Mouse (Mus musculus): Measurements from ENCODE around the gene Nfatc3. TPM values are rescaled to one million over a fixed set of nuclear protein-coding genes. Genes with fewer than 3 reads are reported as not detected.
A peak's percentile ranks its signal among the peaks of the same experiment; 100 is the strongest.
"Not testable (repeated sequence)": the region's sequence is repeated elsewhere in the genome, so short reads cannot be mapped to it uniquely, and the experiment has no call there.

The Nfatc3 gene
- 10 to 100 TPM; 17.4 to 20.5 TPM for total RNA-seq (2021)
- long read RNA-seq, experiment 1, partial matches to known transcripts = 0 of 10 reads
- long read RNA-seq, experiment 1, other reads (novel, unspliced or antisense) = 10 of 10 reads
- long read RNA-seq, experiment 2, full-length matches to known transcripts = 1 of 4 reads
- long read RNA-seq, experiment 2, partial matches to known transcripts = 1 of 4 reads
- long read RNA-seq, experiment 2, other reads (novel, unspliced or antisense) = 2 of 4 reads

DNA sequence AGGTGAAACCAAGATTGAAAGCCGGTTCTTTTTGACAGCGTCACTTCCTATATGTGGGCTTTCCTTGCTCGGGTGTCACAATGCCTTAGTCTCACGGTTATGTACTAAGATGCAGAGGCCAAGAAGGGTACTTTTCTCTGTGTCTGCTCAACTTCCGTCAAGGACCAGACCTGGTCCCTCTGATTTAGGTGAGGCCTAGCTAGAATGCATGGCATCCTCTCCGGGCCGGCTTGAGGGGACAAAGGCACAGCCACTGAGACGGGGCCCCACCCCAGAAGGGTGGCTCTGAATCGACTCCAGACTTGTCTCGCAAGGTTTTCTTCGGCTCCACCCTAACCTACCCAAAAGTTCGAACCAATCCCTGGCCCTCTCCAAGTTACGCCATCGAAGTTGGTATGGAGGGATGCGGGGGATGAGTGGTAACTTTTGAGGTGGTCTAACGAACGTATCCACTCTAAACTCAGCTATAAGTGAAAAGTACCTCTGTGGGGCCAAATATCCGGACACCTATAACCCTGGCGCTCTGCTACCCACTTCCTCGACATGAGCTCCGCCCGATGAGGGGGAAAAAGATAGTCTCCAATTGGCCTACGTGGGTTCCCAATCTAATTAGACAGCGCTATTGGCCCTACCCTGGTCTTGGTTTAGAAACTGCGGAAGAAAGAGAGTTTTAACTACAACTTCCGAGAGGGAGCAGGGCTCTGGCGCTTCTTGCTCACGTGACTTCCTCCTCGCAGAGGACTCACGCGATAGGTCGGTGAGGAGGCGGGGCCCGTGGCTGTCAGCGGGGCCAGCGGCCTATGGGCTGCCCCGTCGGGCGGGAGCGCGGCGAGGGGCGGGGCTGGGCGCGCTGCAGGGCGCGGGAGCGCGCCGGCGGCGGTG is at the start of gene Nfatc3:
TSS of gene Nfatc3 (plus strand) at position 110 of the 882 bp plus-strand sequence.
- peak; percentile 94 to 99 for DNase-seq

DNA sequence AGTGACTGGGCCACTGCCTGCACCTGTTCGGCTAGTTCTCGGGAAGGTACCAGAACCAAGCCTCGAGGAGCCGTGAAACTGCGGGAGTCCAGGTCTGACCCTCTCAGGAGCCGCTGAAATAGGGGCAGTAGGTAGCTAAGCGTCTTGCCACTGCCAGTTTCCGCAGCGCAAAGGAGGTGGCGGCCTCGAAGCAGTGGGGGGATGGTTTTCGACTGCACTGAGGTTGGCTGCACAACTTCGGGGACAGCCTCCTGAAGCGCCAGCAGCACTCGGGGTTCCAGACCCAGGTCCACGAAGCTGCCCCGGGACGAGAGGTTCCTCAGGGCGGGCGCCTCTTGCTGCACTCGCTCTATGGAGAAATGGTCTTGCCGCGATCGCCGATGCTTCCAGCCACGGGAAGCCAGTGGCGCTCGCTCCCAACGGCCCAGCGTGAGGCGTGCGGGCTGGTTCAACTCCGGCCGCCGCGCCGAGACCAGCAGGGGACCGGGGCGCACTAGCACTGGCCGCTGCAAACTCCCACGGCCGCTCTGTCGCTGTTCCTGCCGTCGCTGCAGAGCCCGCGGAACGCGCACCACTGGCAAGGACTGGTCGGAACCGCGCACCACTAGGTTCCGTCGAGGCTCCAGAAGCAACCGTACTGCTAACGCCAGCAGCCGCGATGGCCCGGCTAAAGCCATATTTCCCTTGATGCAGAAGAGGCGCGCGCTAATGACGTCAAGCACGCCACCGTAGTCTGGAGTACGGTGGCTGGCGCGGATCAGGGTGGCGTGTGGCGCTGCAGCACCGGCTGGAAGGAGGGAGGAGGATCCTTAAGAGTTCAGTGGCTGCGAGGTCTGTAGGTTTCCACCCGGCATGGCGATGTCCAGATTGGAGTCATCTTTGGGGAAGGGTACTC is 47.6 kb upstream of the Nfatc3 start:
- DNase-seq = peak; percentile 92 to 95

DNA sequence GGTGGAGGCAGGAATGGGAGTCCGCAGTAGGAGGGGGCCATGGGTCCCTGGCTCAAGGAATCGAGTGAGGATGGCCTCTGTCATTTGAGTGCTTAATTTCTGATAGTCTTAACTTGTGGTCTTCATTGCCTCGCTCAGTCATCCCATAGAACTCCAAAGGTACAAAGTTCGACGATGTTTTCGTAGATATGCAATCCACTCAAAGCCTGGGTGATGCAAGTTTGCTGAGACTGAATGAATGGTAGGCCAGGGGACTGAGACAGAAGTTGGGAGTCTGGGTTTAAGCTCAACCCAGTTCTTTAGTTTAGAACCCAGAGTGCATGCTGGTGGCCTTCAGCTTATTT is 47.0 kb upstream of the Nfatc3 start, which contains the start of gene Ddx28:
TSS of gene Ddx28 (minus strand) at position 240 of the 344 bp plus-strand sequence.
- no peak for DNase-seq

DNA sequence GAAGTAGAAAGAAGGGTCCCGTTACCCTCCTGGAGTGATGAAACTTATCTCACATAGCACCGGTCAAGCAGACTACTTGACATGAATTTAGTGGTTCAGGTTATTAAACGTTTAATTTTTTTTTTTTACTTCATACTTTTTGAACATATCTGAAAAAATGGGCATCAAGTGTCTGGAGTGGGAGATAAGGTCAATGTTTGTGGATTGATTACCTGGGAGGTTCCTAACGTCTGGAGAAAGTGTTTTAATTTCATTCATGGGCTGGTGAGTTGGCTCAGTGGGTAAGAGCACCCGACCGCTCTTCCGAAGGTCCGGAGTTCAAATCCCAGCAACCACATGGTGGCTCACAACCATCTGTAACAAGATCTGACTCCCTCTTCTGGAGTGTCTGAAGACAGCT is 46.4 kb upstream of the Nfatc3 start:
- DNase-seq = not testable (repeated sequence)

DNA sequence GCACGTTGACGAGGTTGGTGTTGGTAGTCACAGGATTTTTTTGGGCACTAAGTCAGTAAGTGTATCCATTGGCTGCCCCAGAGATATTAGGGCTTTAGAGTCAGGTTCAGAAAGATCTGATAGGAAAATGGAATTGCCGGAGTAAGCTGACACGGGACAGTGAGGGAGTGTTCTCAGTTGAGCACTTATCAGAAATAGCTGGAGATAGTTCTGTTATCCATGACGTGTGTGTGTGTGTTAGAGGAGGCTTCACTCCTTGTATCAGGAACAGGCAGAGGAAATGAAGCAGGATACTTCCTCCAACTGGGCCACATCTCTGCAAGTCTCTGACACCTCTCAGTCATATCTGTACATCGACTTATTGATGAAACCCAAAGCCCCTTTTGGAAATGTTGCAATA is 42.4 kb upstream of the Nfatc3 start:
- no peak for DNase-seq

DNA sequence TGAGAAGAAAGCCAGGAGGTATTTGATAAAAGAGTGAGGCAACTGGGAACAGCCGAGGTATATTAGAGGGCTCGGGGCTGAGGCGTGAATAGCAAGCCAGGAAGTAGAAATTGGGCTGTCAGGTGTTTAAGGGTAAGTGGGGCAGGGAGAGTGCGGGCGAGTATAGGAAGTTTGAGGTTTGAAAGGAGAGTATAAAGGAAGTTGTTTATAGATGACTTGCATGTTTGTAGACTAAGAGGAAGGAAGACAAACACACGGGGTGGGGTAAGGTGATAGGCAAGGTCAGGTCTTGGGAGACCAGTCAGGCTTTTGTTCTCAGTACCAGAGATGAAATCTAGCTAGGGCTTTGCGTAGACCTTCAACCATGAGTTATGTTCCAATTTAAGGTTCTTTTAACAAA is 41.5 kb upstream of the Nfatc3 start:
- no peak for DNase-seq

DNA sequence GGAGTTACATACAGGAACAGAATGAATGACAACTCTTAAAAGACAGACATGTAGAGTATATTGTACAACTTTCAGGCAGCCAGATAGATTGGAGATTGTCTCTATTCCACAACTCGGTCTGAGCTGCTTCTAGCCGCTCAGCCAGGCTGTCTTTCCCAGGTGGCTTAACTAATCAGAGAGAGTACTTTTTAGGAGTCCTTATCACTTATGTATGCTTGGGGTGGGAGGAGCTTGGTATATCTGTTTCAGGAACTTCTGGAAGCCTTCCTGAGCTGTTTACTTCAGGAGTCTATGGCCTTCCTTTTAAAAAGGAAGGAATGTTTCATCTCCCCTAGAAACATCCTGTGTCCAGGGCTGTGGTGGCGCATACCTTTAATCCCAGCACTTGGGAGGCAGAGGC is 40.6 kb upstream of the Nfatc3 start:
- no peak for DNase-seq

DNA sequence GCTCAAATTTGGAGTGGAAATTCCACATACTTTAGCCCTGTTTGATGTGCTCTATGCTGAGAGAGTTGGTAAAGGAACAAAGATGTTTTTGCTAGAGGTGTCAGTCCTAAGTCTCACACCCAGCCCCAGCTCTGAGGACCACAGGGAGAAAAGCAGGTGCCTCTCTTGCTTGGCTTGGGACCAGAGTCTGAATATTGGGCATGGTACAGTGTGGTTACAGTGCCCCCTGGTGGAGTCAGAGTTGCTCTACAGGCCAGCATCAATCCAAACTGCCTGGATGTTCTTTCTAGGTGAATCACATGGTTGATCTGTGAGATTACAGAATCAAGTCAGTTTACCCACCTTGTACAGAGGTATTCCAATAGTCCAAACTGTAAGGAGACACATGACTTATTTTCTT is 36.2 kb upstream of the Nfatc3 start:
- peak; percentile 71 to 91 for DNase-seq

DNA sequence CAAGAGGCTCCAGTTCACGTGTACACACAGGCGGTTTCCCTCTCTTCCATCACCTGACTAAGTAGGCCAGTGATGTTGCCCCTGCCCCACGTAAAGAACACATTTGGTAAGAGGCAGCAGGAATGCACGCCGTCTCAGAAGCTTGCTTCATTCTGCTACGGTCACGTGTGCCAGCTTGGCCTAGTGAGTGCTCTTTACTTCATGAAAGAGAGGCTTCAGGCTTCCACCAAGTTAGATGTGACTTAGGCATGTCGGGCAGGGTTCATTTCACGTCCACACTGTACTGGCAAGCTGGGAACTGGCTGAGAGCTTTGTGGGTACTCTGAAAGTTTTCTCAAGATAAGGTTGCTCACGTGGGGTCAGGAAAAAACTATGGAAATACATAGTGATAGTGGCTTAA is 19.9 kb upstream of the Nfatc3 start:
- DNase-seq = no peak

DNA sequence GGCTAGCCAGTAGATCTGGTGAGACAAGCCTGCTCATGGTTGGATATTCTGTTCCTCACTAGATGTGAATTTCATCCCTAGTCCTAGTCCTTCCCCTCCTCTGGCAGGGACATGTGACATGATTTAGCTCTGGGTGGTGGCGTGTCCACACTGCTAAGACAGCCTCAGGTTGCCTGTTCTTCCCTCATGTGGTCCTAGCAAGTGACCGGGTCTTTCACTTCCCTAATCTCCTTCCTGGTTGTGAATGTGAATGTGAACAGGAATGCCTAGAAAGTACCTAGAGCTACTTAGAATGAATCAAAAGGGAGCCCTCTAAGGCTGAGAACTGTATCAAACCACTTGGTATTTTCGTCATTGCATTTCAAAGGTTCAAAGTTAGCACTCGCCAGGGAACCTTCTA is 19.0 kb upstream of the Nfatc3 start:
- DNase-seq = no peak

DNA sequence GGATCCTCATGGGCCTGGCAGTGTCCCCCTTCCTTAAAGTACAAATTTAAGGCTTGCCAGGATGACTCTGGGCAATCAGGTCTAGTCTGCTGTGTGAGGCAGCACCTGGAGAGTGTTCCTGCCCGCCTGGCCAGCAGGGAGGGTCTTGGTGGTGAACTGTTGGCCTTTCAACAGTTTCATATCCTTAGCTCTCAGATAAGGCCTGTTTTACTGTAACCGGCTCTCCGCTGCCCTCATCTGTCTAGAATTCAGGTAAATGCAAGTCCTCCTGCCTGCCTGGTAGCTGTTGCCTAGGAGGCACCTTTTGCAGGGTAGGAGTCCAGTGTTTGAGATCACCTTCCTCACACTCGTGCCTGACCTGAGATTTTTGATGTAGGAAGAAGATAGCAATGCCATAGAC is 18.4 kb upstream of the Nfatc3 start:
- no peak for DNase-seq

DNA sequence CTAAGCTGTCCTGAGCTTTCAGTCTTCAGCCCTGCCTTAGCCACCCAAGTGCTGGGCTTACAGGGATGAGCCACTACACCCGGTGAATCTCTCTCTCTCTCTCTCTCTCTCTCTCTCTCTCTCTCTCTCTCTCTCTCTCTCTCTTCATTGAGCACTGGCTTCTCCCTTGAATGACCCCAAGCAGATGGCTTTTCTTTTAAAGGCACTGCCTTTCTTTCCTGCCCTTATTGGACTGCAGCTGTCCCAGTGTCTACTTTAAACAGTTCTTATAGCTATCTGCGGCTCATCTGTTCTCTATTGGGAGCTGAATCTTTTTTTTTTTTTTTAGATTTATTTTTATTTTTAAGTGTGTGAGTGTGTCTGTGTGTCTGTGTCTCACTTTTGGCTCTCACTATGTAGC is 15.6 kb upstream of the Nfatc3 start:
- no peak for DNase-seq

DNA sequence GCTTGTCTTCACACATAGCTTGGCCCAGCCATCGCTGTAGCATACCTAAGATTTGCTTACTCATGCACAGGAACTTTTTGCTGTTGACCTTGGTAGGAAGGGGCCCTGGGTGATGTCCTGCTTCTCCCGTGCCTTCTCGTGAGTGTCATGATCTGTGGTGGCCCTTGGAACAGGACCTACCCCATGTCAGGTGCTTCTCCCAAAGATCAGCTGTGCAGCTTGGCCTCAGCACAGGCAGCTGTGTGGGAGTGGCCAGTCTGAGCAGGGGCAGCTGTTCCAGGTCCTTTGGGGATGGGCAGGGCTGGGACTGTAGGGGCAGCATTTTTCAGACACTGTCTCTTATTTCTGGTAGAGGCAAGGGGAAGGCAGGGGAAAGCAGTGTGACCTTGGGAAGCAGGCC is 14.5 kb upstream of the Nfatc3 start:
- DNase-seq = peak; percentile 65 to 72

DNA sequence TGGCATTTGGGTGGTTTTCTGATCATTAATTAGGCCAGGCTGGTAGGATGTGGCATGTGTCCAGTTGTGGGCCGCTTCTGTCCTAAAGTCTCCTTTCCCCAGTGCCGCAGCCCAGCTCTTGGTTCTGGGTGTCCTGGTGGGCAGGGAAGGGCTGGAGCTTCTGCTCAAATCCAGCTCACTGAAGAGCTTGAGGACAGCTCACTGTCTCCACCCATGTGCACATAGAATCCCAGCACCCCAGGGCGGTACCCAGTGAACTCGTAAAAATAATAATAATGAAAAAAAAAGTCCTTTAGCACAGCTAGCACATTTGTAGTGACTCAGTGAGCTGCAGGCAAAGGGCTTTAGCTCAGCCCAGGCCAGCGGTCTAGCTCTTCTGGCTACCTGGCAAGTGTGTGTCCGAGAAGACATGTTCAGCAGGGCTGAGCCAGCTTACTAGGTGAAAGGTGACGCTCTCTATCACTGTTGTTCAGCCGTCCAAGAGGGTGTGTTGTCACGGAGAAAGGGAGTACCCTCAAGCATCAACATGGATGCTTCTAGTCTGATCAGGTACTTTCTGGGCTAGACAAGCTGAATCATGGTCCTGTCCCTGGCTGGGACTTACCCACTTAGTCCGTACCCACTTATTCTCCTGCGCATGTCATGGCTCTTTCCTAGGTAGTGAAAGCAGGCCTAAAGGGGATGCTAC is 11.6 kb upstream of the Nfatc3 start:
- DNase-seq = peak; percentile 39 to 45

DNA sequence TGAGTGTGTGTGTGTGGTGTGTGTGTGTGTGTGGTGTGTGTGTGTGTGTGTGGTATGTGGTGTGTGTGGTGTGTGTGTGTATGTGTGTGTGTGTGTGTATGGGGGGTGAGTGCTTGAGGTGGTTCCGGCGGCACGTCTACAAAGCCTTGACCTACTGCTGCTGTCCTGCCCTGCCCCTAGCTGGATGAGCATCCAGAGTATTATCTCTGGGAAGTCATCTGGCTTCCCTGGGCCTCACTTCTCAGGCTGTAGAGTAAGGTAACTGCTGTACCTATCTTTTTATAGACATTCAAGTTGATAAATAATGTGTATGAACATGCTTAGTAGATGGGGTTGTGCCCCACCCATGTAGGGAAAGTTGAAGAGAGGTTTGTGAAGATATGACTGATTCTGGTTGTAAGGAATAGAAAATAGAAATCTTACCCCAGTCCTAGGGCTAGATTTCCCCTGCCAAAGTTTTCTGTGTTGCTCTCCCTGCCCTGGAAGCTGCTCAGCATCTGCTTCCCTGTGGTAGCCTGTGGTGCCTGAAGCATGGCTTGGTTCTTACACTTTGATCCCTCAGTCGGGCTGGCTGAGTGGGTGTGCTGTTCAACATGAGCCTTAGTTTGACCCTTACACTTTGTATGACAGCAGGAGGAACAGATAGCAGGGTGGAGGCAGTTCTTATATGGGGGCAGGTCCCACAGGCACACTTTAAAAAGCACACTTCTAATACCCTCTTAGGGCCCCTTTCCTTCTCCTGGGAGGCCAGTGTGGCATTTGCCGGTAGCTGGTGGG is 10.6 kb upstream of the Nfatc3 start:
- DNase-seq = no peak

DNA sequence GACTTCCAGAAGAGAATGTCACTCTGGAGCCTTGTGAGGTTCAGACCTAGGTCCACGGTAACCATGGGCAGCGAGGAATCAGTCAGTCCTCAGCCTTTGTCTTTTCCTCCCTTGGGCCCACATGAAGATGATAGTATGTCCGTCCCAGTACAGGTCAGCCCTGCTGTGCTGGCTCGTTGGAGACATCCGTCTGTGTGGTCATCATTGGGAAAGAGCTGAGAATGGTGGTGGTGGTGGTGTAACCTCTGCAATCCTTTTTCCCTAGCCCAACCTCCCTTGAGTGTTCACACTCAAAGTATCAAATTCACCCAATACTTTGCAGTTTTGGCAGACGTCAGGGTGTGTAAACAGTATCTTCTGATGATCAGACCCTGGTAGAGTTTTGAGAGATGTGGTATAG is 8.8 kb upstream of the Nfatc3 start:
- no peak for DNase-seq

DNA sequence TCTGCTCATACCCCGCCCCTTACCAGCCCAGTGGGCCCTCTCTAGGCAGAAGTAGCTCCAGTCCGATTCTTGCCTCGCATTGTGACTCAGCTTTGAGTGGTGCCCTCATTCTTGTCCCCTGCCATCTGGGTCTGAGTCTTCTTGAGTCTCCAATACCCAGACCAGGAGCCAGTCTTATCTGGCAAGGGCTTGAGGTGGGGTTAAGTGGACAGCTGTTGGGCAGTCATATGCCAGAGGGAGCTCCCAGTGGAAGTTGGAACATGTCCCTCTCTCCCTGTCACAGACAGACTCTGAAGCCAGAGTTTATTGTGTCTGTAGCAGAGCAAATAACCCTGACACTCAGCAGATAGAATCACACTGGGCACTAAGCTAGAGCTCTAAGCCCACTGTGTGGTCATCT is 7.6 kb upstream of the Nfatc3 start:
- no peak for DNase-seq

DNA sequence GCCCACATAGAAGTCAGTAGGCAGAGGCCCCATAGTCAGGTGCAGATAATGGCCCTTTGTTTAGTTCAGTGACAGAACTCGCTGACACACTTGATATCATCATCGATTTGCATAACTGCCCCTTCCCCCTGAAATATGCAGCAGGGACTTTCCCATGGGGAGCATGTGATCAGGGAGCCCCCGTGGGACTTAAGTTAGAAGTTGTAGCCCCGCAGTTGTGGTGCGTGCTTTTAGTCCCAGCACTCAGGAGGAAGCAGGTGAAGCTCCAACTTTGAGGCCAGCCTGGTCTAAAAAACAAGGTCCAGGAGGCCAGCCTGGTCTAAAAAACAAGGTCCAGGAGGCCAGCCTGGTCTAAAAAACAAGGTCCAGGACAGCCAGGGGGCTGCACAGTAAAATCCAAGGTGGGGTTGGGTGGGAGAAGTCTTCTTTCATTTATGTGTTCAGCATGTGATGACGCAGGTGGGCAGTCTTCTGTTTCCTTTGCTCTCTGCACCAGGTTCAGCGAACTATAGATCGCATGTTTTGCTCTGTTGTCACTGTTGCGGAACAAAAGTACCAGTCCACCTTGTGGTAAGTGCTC is 6.0 kb upstream of the Nfatc3 start:
- DNase-seq = no peak

DNA sequence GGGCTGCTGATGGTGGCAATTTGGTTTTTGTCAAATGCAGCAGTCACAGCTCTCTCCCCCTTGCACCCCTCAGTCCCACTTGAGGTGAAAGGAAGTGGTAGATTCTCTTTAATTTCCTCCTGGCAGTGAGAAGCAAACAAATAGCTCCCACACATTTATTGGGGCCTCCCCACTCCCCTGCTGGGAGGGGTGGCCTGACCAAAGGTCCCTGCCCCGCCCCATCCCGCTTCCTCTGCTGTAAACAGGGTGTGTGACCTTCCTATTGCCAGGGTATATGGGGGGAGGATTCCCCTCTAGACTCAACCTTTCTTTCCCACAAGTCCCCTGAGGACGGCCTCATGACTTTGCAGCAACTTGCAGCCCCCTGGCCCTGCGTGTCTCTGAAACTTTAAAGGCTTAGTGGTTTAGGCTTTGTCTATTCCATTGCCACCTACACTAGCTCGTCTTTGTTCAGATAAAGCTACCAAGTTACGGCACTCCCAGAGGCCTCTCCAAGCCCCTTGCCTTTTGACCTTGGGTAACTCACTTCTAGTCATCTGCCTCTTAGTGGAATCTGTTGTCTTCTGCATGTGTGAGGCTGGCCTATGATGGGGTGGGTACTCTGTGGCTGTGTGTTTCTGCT is 4.3 kb upstream of the Nfatc3 start:
- peak; percentile 47 to 83 for DNase-seq

DNA sequence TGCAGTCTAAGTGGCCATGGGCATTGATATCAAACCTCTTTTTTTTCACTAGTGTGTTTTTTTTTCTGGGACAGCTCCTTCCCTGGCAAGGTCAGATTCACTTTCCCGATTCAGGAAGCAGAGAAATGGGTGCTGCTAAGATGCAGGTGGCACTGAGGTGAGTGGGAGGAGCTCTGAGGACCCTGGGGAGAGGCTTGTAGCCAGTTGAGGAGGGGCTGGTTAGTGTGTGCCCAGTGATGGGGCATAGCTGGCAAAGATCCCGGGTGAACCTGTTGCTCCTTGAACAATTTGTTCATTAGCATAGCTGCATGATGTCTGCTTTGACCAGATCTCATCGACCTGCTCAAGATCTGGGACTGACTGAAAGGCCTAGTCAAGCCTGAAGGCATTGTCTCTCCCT is 3.6 kb upstream of the Nfatc3 start:
- DNase-seq = no peak
